Mouse (Mus musculus): ENCODE measurements around the gene Gkn1. TPM values are rescaled to one million over a fixed set of nuclear protein-coding genes. Genes with fewer than 3 reads are reported as not detected.

Gene Gkn1
- polyA plus RNA-seq, 1 experiment from 2014 or later: not detected

DNA sequence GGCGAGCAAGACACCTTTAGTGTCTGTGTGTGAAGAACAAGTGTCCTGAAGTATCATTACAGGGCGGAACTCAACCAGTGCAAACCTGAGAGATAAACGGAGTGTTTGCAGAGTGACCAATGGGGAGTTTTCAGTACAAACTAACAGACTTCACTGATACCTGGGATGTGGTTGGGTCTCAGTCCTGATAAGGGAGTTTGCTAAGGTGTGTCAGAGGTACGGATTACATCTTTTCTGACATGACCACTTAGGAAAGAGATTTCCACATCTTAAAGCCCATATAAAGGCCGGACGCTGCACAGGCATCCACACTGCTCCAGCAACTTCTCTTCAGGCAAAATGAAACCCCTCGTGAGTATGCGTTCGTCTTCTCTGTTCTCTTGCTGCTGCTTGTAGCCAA lies 22.3 kb upstream of the Gkn1 start, which contains the start of gene Gkn2:
TSS of gene Gkn2 (plus strand) at position 301 of the 400 bp plus-strand sequence.
- no peak for ATAC-seq (ENCODE audit: insufficient number of reproducible peaks, insufficient read depth, low FRiP score, low TSS enrichment)
- H3K4me2 ChIP-seq (replicated peaks): no peak within 1 kb of the TSS
- H3K4me1 ChIP-seq: no peaks in the 10 kb centered on the region
- H3K9me3 ChIP-seq: no peaks in the 10 kb centered on the region
- H3K9ac ChIP-seq: no peak within 1 kb of the TSS
- 87% methylated on average over 9 of the region's 9 CpGs for WGBS
- no peaks in the 10 kb centered on the region for H3K27me3 ChIP-seq
- H3K36me3 ChIP-seq: no peaks in the 10 kb centered on the region
- no peak within 1 kb of the TSS for H3K4me3 ChIP-seq
- no peak within 1 kb of the TSS for H3K27ac ChIP-seq

DNA sequence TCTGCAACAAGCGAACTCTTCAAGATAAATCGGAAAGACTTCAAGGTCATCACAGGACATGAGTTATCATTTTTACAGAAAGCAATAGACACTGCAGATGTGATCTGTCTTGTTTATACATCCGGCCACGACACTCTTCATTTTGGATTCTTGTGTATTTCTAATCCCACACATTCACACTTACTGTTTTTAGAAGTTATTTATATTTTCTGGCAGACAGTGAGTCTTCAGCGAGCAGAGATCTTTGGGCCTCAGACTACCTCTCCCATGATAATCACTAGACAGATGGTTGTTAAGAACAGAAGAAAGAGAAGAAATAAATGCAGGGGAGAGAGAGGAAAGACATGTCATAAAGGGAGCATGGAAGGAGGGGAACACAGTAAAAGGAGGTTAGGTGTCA lies 18.5 kb upstream of the Gkn1 start:
- no peaks in the 10 kb centered on the region for H3K27me3 ChIP-seq
- 89% methylated on average over 5 of the region's 5 CpGs for WGBS

DNA sequence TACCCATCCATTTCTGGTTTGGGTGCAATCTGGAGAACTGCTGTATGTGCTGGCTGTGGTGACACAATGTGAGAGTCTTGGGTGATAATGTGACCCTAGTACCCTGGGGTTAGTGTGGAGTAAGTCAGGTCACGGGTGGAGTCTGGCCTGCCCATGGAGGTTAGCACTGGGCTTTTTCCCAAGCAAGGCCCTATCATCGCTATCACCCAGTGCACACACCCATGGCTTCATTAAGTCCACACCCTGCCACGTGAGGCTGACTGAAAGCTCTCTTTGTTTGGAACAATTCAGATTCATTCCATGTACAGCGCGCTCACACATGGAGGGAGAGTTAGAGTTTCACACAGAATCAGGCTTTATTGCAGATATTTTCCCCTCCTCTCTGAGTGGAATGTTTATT lies 3.7 kb upstream of the Gkn1 start:
- H3K9me3 ChIP-seq: no peaks in the 10 kb centered on the region
- no peak overlapping the region for H3K4me2 ChIP-seq (replicated peaks)
- 64% methylated on average over 5 of the region's 5 CpGs for WGBS
- H3K9ac ChIP-seq: no peak overlapping the region
- no peak overlapping the region for H3K4me3 ChIP-seq
- no peak overlapping the region for H3K27ac ChIP-seq
- no peaks in the 10 kb centered on the region for H3K27me3 ChIP-seq
- H3K4me1 ChIP-seq: no peaks in the 10 kb centered on the region
- no peak for ATAC-seq (ENCODE audit: insufficient number of reproducible peaks, insufficient read depth, low FRiP score, low TSS enrichment)
- no peaks in the 10 kb centered on the region for H3K36me3 ChIP-seq

More for the DNA sequence above, 18.5 kb upstream of the Gkn1 start:
- ATAC-seq (ENCODE audit: insufficient number of reproducible peaks, insufficient read depth, low FRiP score, low TSS enrichment): no peak
- Histone ChIP-seq H3K9ac (no peak overlapping the region), H3K4me3 (no peak overlapping the region), H3K36me3 (no peaks in the 10 kb centered on the region), H3K4me2 (replicated peaks) (no peak overlapping the region), H3K9me3 (no peaks in the 10 kb centered on the region), H3K27ac (no peak overlapping the region), H3K4me1 (no peaks in the 10 kb centered on the region)

DNA sequence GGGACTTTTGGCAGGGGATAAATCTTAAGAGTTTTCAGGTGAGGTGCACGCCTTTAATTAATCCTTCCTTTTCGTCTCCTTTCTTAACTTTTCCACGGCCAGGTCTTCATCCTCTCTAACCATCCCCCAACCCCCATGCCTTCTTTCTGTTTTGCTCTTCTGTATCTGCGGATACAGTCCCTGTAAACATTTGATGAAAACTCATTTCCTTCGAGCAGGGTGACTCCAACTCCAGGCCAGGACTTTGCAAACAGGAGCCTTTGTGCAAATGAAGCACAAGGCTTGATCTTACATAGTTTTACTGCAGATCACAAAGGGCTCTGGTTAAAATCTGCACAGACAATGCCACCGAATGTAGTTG lies 14.8 kb downstream of the Gkn1 start:
- no peaks in the 10 kb centered on the region for H3K36me3 ChIP-seq

DNA sequence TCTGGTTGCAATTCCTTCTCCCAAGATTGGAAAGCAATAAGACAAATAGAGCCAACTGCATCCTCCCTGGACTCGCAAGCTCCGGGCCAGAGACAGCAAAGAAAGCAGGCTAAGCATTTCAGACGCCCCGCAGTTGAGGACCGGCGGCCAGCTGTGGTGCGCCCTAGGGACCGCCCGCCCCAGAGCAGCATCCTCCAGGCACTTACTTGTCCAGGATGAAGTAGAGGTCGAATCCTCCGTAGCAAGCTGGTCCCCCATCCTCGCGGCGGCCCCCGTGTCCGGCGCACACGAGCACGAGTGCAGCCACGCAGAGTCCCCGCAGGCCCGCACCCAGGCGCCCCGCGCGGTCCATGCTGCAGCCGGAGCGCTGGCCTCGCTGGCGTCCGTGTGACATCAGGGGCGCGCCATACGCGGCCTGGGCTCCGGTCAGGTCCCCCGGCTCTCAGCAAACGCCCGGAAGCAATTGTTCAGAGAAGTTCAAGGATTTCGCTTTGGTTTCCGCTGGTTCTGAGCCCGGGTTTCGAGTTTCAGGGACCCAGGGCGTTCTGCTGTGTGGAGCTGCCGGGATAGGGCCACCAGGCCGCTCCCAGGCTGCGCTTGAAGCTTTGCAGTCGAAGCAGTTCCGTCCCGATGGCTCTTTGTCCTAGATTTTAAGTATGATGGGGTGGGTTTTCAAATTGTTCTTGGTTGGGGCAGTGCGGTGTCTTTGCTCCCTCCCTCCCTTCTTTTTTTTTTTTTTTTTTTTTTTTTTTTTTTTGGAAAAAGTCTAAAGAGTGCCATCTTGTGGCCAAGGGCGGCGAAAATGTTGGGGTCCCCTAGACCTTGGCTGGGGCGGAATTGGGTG lies 15.4 kb downstream of the Gkn1 start, which contains the start of gene Antxr1:
TSS of gene Antxr1 (minus strand) at position 731 of the 844 bp plus-strand sequence.
- peak; percentile 65; the same call in 1 of the 2 replicates for ATAC-seq (ENCODE audit: insufficient number of reproducible peaks, insufficient read depth, low FRiP score, low TSS enrichment)
- Histone ChIP-seq H3K4me1 (peaks cover 29% of the 10 kb centered on the region), H3K4me3 (peak within 1 kb of the TSS; percentile 83), H3K9me3 (no peaks in the 10 kb centered on the region), H3K27ac (peak within 1 kb of the TSS; percentile 91), H3K27me3 (no peaks in the 10 kb centered on the region), H3K4me2 (replicated peaks) (peak within 1 kb of the TSS; percentile 80), H3K9ac (peak within 1 kb of the TSS; percentile 89), H3K36me3 (no peaks in the 10 kb centered on the region)
- WGBS: under 1% methylated on average over 54 of the region's 54 CpGs

More for the DNA sequence above, 14.8 kb downstream of the Gkn1 start:
- Histone ChIP-seq H3K4me3 (no peak overlapping the region), H3K27ac (no peak overlapping the region), H3K27me3 (no peaks in the 10 kb centered on the region), H3K9me3 (no peaks in the 10 kb centered on the region), H3K9ac (no peak overlapping the region), H3K4me1 (peaks cover 23% of the 10 kb centered on the region), H3K4me2 (replicated peaks) (no peak overlapping the region)
- no peak for ATAC-seq (ENCODE audit: insufficient number of reproducible peaks, insufficient read depth, low FRiP score, low TSS enrichment)
- 34% methylated on average over 6 of the region's 6 CpGs for WGBS

DNA sequence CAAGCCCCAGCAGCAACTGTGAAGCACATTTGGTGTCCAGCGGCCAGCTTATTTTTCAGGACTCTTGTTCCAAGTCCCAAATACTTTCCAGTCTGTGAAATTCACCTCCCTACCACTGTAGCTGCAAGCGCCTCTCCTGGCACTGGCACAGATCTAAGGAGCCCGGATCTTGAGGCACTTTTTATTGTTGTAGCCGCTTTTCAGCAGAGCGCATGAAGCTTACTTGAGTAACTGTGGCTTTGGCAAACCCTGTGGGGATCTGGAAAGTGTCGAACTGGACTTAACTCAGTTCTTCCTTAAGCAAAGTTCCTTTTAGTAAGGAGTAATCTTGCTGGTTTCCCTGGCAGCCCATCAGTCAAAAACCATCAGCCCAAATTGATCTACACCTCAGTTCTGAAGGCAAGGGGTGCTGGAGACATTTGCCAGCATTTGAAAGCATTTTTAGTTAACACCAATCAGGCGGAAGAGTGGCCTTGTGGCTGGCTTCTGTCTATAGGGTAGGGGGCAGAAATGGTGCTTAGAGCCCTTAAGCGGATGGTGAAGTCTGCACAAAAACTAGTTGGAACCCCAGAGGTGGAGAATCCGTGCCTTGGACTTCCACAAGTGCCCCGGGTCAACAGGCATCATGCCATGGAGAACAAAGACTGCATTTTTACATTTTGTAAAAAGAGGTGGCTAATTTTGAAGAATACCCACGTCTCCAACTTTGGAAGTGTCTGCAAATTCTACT lies 16.2 kb downstream of the Gkn1 start:
- Histone ChIP-seq H3K4me1 (peaks cover 29% of the 10 kb centered on the region), H3K36me3 (no peaks in the 10 kb centered on the region), H3K9ac (peak overlapping the region; percentile 89), H3K4me2 (replicated peaks) (peak overlapping the region; percentile 80), H3K9me3 (no peaks in the 10 kb centered on the region), H3K4me3 (peak overlapping the region; percentile 83), H3K27ac (peak overlapping the region; percentile 91), H3K27me3 (no peaks in the 10 kb centered on the region)
- WGBS: 9% methylated on average over 11 of the region's 11 CpGs
- no peak for ATAC-seq (ENCODE audit: insufficient number of reproducible peaks, insufficient read depth, low FRiP score, low TSS enrichment)

DNA sequence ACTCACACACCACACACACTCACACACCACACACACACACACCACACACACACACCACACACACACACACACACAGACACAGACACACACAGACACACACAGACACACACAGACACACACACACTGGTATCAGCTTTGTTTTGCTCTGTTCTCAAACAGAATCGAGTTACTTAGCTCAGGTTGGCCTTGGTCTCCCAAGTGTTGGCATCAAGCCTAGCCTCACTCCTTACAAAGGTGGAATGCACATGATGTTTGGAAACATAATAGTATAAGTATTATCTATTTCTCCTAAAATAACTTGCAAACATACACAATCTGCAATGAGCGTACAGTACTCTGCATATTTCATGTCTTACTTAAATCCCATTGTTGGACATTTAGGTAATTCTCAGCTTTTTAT lies 18.4 kb downstream of the Gkn1 start:
- WGBS: 72% methylated on average over 2 of the region's 2 CpGs
- H3K27ac ChIP-seq: no peak overlapping the region
- H3K4me3 ChIP-seq: peak overlapping the region; percentile 83; the same call in 1 of the 2 replicates
- H3K9me3 ChIP-seq: no peaks in the 10 kb centered on the region
- ATAC-seq (ENCODE audit: insufficient number of reproducible peaks, insufficient read depth, low FRiP score, low TSS enrichment): no peak
- H3K9ac ChIP-seq: no peak overlapping the region
- H3K27me3 ChIP-seq: no peaks in the 10 kb centered on the region
- H3K4me1 ChIP-seq: peaks cover 35% of the 10 kb centered on the region
- peak overlapping the region; percentile 80 for H3K4me2 ChIP-seq (replicated peaks)
- no peaks in the 10 kb centered on the region for H3K36me3 ChIP-seq

DNA sequence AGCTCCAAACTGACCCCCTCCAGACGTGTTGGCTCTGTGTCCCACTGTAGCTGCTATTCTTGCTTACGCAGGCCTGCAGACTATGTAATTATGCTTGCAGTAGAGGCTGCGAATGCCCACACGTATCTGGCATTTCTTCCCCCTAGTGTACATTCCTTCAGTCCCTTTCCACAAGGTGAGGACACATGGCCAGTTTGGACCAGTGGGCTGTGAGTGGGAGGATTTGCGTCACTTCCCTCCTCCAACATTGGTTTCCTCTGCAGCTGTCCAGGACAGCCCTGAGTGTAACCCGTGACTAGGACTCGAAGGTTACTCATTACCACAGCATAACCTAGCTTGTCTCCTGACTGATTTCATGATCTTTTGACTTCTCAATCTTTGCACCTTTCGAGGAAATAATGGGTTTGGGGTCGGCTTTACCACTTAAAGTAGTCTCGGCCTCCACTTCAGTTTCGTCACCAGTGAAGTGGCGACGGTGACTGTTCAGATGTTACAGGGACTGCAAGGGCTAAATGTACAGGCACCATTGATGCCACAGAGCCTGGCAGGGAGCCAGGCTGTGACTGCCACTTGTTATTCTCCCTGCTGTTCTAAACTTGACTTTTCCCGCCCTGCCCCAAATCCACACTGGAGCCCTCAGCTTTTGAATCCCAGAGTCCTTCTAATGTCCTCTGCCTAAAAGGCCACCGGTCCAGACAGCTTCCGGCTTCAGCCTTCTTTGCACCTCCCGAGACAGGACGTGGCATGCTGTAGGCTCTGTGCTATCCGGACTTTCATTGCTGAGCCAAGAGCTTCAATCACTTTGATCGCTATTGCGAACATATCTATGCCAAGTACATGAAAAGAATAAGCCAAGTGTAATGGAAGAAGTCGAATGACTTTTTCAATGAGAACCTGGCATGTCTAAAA lies 22.2 kb downstream of the Gkn1 start:
- H3K27me3 ChIP-seq: no peaks in the 10 kb centered on the region
- H3K4me3 ChIP-seq: no peak overlapping the region
- H3K9ac ChIP-seq: no peak overlapping the region
- H3K4me1 ChIP-seq: peaks cover 29% of the 10 kb centered on the region
- WGBS: 89% methylated on average over 22 of the region's 22 CpGs
- no peaks in the 10 kb centered on the region for H3K9me3 ChIP-seq
- H3K27ac ChIP-seq: no peak overlapping the region
- no peak overlapping the region for H3K4me2 ChIP-seq (replicated peaks)
- H3K36me3 ChIP-seq: no peaks in the 10 kb centered on the region
- ATAC-seq (ENCODE audit: insufficient number of reproducible peaks, insufficient read depth, low FRiP score, low TSS enrichment): no peak

DNA sequence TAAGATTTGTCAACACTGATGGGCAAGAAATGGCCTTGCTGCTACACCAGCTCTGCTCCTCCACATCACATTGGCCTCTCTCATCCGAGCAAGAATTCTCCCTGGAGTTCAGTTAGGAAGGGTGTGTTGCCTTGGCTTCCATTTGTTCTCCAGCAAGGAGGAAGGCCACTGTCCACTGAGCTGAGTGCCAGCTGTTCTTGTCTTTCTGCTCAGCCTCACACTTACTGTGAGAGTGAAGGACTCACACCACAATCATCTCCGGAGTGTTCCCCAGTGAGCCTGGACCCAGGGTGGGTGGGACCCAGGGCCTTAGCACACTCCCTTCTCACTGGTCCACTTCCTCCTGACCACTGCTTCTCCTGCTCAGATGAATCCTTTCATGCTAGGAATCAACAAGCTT lies 23.8 kb downstream of the Gkn1 start:
- no peaks in the 10 kb centered on the region for H3K27me3 ChIP-seq
- H3K9me3 ChIP-seq: no peaks in the 10 kb centered on the region
- H3K4me3 ChIP-seq: no peak overlapping the region
- H3K36me3 ChIP-seq: no peaks in the 10 kb centered on the region
- WGBS: 91% methylated on average over 2 of the region's 2 CpGs
- H3K4me2 ChIP-seq (replicated peaks): no peak overlapping the region
- peaks cover 18% of the 10 kb centered on the region for H3K4me1 ChIP-seq
- ATAC-seq (ENCODE audit: insufficient number of reproducible peaks, insufficient read depth, low FRiP score, low TSS enrichment): no peak
- H3K27ac ChIP-seq: no peak overlapping the region
- H3K9ac ChIP-seq: no peak overlapping the region

DNA sequence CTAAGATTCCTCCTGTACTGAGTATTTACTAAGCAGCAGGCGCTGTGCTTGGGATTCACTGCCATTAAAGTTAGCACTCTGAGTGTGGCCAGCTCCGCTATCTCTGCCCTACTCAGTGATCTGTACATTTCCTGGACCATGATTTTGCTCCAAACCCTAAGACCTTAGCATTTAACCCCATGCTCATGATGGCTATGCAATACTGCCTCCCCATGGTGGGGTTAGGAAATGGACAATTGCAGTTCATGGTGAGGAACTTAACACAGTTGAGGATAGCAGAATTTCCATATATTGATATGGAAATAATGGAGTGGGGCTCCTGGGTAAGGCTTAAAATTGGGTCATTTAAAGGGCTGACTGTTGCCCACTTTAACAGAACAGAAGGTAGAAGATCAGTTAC lies 27.4 kb downstream of the Gkn1 start:
- Histone ChIP-seq H3K9ac (no peak overlapping the region), H3K36me3 (no peaks in the 10 kb centered on the region)
- 87% methylated on average over 2 of the region's 2 CpGs for WGBS

DNA sequence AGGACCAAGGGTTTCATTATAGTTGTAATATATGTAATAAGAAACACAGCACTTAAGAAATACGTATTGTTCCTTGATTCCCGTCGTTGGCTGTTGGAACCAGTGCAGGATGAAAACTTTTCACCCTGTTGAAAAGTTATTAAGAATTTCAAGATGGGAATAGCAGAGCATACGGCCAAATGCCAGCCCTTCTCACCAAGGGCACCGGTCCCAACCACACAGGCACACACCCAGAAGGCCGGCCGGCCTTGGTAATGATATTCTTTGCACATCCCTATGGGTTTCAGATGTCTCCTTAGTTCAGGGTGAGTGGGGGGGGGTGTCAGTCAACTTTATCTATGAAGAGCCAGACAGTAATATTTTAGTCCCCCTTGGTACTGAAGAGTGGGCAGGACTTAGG lies 32.1 kb downstream of the Gkn1 start:
- H3K4me3 ChIP-seq: no peak overlapping the region
- no peaks in the 10 kb centered on the region for H3K27me3 ChIP-seq
- H3K4me1 ChIP-seq: no peaks in the 10 kb centered on the region
- H3K9me3 ChIP-seq: no peaks in the 10 kb centered on the region
- H3K4me2 ChIP-seq (replicated peaks): no peak overlapping the region
- H3K9ac ChIP-seq: no peak overlapping the region
- 93% methylated on average over 7 of the region's 7 CpGs for WGBS
- H3K36me3 ChIP-seq: no peaks in the 10 kb centered on the region
- no peak for ATAC-seq (ENCODE audit: insufficient number of reproducible peaks, insufficient read depth, low FRiP score, low TSS enrichment)
- H3K27ac ChIP-seq: no peak overlapping the region

More for the DNA sequence above, 27.4 kb downstream of the Gkn1 start:
- no peak overlapping the region for H3K27ac ChIP-seq
- H3K4me2 ChIP-seq (replicated peaks): no peak overlapping the region
- H3K4me1 ChIP-seq: no peaks in the 10 kb centered on the region; the same call in 1 of the 2 replicates
- H3K9me3 ChIP-seq: no peaks in the 10 kb centered on the region
- H3K27me3 ChIP-seq: no peaks in the 10 kb centered on the region
- no peak overlapping the region for H3K4me3 ChIP-seq
- ATAC-seq (ENCODE audit: insufficient number of reproducible peaks, insufficient read depth, low FRiP score, low TSS enrichment): no peak
